Mouse (Mus musculus) midbrain, postnatal 0 days (tissue): ENCODE results near the gene Ptprs. TPM values are rescaled to one million over a fixed set of nuclear protein-coding genes. Genes with fewer than 3 reads are reported as not detected.

Experiments
- ATAC-seq: fragments of 200-750 bp; cut with Nextera tagmentation; 2 replicates; pipeline ENCODE4 v1.8.0; 2017; ENCODE audit warnings: moderate number of reproducible peaks, mild to moderate bottlenecking, moderate TSS enrichment, moderate library complexity; ENCODE audit not compliant: low FRiP score
- DNase-seq: peaks from one replicate; pipeline ENCODE4 v3.0.0-alpha.2; 2015; ENCODE audit warnings: low spot score
- H3K27ac ChIP-seq: fragments of 300-500 bp; sonication (generic); 2 replicates; pipeline ENCODE4 v1.5.1; 2014; ENCODE audit warnings: low read depth, mild to moderate bottlenecking, low read length, mixed read lengths
- H3K27me3 ChIP-seq: fragments of 300-500 bp; sonication (generic); 2 replicates; pipeline ENCODE4 v1.6.1; 2014; ENCODE audit warnings: low read length, control low read depth, mixed read lengths; ENCODE audit not compliant: insufficient read depth
- H3K36me3 ChIP-seq: fragments of 300-500 bp; sonication (generic); 2 replicates; pipeline ENCODE4 v1.6.1; 2014; ENCODE audit warnings: low read length, control low read depth, mixed read lengths; ENCODE audit not compliant: insufficient read depth
- H3K4me1 ChIP-seq: fragments of 300-500 bp; sonication (generic); 2 replicates; pipeline ENCODE4 v1.6.1; 2014; ENCODE audit warnings: mild to moderate bottlenecking, control low read depth, antibody characterized with exemption, low read length, mixed read lengths; ENCODE audit not compliant: insufficient read depth
- H3K4me2 ChIP-seq: fragments of 300-500 bp; sonication (generic); 2 replicates; pipeline ENCODE4 v1.6.1; 2014; ENCODE audit warnings: low read depth, mild to moderate bottlenecking, low read length, mixed read lengths; ENCODE audit not compliant: poor library complexity, severe bottlenecking
- H3K4me3 ChIP-seq: fragments of 300-500 bp; sonication (generic); 2 replicates; pipeline ENCODE4 v1.5.1; 2014; ENCODE audit warnings: low read depth, mild to moderate bottlenecking, low read length, moderate library complexity
- H3K9ac ChIP-seq: fragments of 300-500 bp; sonication (generic); replicated peaks from 2 replicates; pipeline ENCODE4 v1.6.1; 2014; ENCODE audit warnings: mild to moderate bottlenecking, low read length, moderate library complexity, mixed read lengths; ENCODE audit not compliant: poor library complexity, severe bottlenecking
- H3K9me3 ChIP-seq: fragments of 300-500 bp; sonication (generic); 2 replicates; pipeline ENCODE4 v1.6.1; 2016; ENCODE audit warnings: low read length, control low read depth
- CTCF ChIP-seq: IDR thresholded peaks from 2 replicates; pipeline ENCODE4 v1.5.1; 2016; ENCODE audit warnings: antibody characterized with exemption, mild to moderate bottlenecking
- WGBS: fragments of 180-500 bp; shearing (Covaris S2); extraction: QIAGEN DNeasy Blood & Tissue Kit; methylation state at CpG from one replicate; pipeline ENCODE4 v1.1.7; 2014; 5-methylcytosine and 5-hydroxymethylcytosine counted together
- polyA plus RNA-seq: library from polyadenylated mRNA; unstranded; fragments of >200 nt; fragmentation: Nextera tagmentation; extraction: Ambion mirVana; gene quantifications from 2 replicates; pipeline ENCODE4 v1.2.1, GENCODE M21; 2015
- total RNA-seq: library from RNA; depleted of rRNA; stranded (reverse); fragments of >200 nt; gene quantifications from 2 replicates; pipeline ENCODE4 v1.2.3, GENCODE M21; 2014

Ptprs gene
- total and polyA plus RNA-seq, 2 experiments from 2014 or later: 225 to 716 TPM

- ATAC-seq (no peak), DNase-seq (no peak)
- WGBS: 60% methylated on average over 5 of the region's 5 CpGs
- no peaks in the 10 kb centered on the region for H3K9me3 ChIP-seq
- H3K27ac ChIP-seq: no peak overlapping the region
- H3K36me3 ChIP-seq: no peaks in the 10 kb centered on the region
- no peaks in the 10 kb centered on the region for H3K4me1 ChIP-seq
- H3K4me3 ChIP-seq: no peak overlapping the region
- no peak overlapping the region for H3K4me2 ChIP-seq
- H3K27me3 ChIP-seq: no peaks in the 10 kb centered on the region
- H3K9ac ChIP-seq: no peak overlapping the region
- no peak for TF ChIP-seq CTCF
These were observed 22.9 kb upstream of the Ptprs start for GRCm38 (mm10) chr17:56499229-56499628.

GRCm38 (mm10) chr17:56494480-56494879 is 18.2 kb upstream of the Ptprs start:
- Histone ChIP-seq H3K27me3 (no peaks in the 10 kb centered on the region), H3K9me3 (no peaks in the 10 kb centered on the region), H3K27ac (no peak overlapping the region), H3K9ac (no peak overlapping the region), H3K36me3 (no peaks in the 10 kb centered on the region), H3K4me1 (no peaks in the 10 kb centered on the region), H3K4me2 (no peak overlapping the region), H3K4me3 (no peak overlapping the region)
- no peak for TF ChIP-seq CTCF
- 64% methylated on average over 2 of the region's 2 CpGs for WGBS
- ATAC-seq (no peak), DNase-seq (no peak)

GRCm38 (mm10) chr17:56493841-56494240 is 17.6 kb upstream of the Ptprs start:
- no peaks in the 10 kb centered on the region for H3K4me1 ChIP-seq
- H3K4me2 ChIP-seq: no peak overlapping the region
- TF ChIP-seq CTCF: no peak
- H3K27me3 ChIP-seq: no peaks in the 10 kb centered on the region
- ATAC-seq (no peak), DNase-seq (no peak)
- H3K4me3 ChIP-seq: no peak overlapping the region
- WGBS: 88% methylated on average over 2 of the region's 2 CpGs
- no peaks in the 10 kb centered on the region for H3K36me3 ChIP-seq
- H3K9me3 ChIP-seq: no peaks in the 10 kb centered on the region
- no peak overlapping the region for H3K9ac ChIP-seq
- H3K27ac ChIP-seq: no peak overlapping the region

- Histone ChIP-seq H3K9me3 (no peaks in the 10 kb centered on the region), H3K27ac (no peak overlapping the region), H3K4me2 (no peak overlapping the region), H3K27me3 (no peaks in the 10 kb centered on the region), H3K9ac (no peak overlapping the region), H3K4me1 (no peaks in the 10 kb centered on the region; the same call in 1 of the 2 replicates), H3K36me3 (no peaks in the 10 kb centered on the region), H3K4me3 (no peak overlapping the region)
- ATAC-seq (no peak), DNase-seq (no peak)
- WGBS: 80% methylated on average over 7 of the region's 7 CpGs
- no peak for TF ChIP-seq CTCF
These were observed 14.3 kb upstream of the Ptprs start for GRCm38 (mm10) chr17:56490438-56491152.

GRCm38 (mm10) chr17:56488028-56488427 is 11.7 kb upstream of the Ptprs start:
- no peak overlapping the region for H3K4me3 ChIP-seq
- DNase-seq (peak; percentile 83), ATAC-seq (peak; percentile 79)
- peak overlapping the region; percentile 52 for H3K27ac ChIP-seq
- no peaks in the 10 kb centered on the region; the same call in 1 of the 2 replicates for H3K4me1 ChIP-seq
- WGBS: 5% methylated on average over 12 of the region's 12 CpGs
- no peaks in the 10 kb centered on the region for H3K9me3 ChIP-seq
- H3K9ac ChIP-seq: no peak overlapping the region
- H3K27me3 ChIP-seq: no peaks in the 10 kb centered on the region
- no peak for TF ChIP-seq CTCF
- no peak overlapping the region for H3K4me2 ChIP-seq
- no peaks in the 10 kb centered on the region for H3K36me3 ChIP-seq

GRCm38 (mm10) chr17:56487441-56487888 is 11.2 kb upstream of the Ptprs start:
- DNase-seq (peak; percentile 81), ATAC-seq (peak; percentile 83)
- H3K27ac ChIP-seq: peak overlapping the region; percentile 52
- H3K27me3 ChIP-seq: no peaks in the 10 kb centered on the region
- H3K4me2 ChIP-seq: no peak overlapping the region
- no peak overlapping the region for H3K4me3 ChIP-seq
- no peaks in the 10 kb centered on the region for H3K9me3 ChIP-seq
- whole genome bisulfite sequencing: 3% methylated on average over 10 of the region's 16 CpGs
- H3K4me1 ChIP-seq: no peaks in the 10 kb centered on the region; the same call in 1 of the 2 replicates
- H3K36me3 ChIP-seq: no peaks in the 10 kb centered on the region
- no peak overlapping the region for H3K9ac ChIP-seq
- TF ChIP-seq CTCF: peak; percentile 61
